Mouse (Mus musculus) telencephalon, adult 2 months (tissue): ENCODE results near the gene Tnfrsf25.

Experiments used
- DNase-seq: peaks from one replicate; pipeline ENCODE4 v3.0.0-alpha.2; 2011; ENCODE audit warnings: low read depth, low spot score

The Tnfrsf25 gene

GRCm38 (mm10) chr4:152120311-152121182 is 4.8 kb downstream of the Tnfrsf25 start:
- no peak for DNase-seq

GRCm38 (mm10) chr4:152121183-152121505 is 5.4 kb downstream of the Tnfrsf25 start:
- no peak for DNase-seq

GRCm38 (mm10) chr4:152124361-152124961 is 8.7 kb downstream of the Tnfrsf25 start:
- DNase-seq = no peak

- DNase-seq = no peak
Observed at GRCm38 (mm10) chr4:152125161-152126025, 9.7 kb downstream of the Tnfrsf25 start.

GRCm38 (mm10) chr4:152126026-152126920 is 10.5 kb downstream of the Tnfrsf25 start:
- DNase-seq = no peak

GRCm38 (mm10) chr4:152127884-152128283 is 12.2 kb downstream of the Tnfrsf25 start:
- DNase-seq = no peak

GRCm38 (mm10) chr4:152128784-152129183 is 13.1 kb downstream of the Tnfrsf25 start:
- no peak for DNase-seq

- no peak for DNase-seq
Observed at GRCm38 (mm10) chr4:152129395-152129930, 13.7 kb downstream of the Tnfrsf25 start.

GRCm38 (mm10) chr4:152130771-152131653 is 15.3 kb downstream of the Tnfrsf25 start:
- no peak for DNase-seq

- no peak for DNase-seq
Observed at GRCm38 (mm10) chr4:152131809-152132771, 16.4 kb downstream of the Tnfrsf25 start.

- no peak for DNase-seq
Observed at GRCm38 (mm10) chr4:152132772-152133169, 17.0 kb downstream of the Tnfrsf25 start.

GRCm38 (mm10) chr4:152133213-152133612 is 17.5 kb downstream of the Tnfrsf25 start:
- no peak for DNase-seq

- no peak for DNase-seq
Observed at GRCm38 (mm10) chr4:152134507-152134906, 18.8 kb downstream of the Tnfrsf25 start.

- DNase-seq = no peak
Observed at GRCm38 (mm10) chr4:152135363-152135762, 19.6 kb downstream of the Tnfrsf25 start.

- no peak for DNase-seq
Observed at GRCm38 (mm10) chr4:152136112-152136875, 20.6 kb downstream of the Tnfrsf25 start.

- no peak for DNase-seq
Observed at GRCm38 (mm10) chr4:152136876-152137250, 21.1 kb downstream of the Tnfrsf25 start.

GRCm38 (mm10) chr4:152138497-152139260 is 22.9 kb downstream of the Tnfrsf25 start:
- no peak for DNase-seq
